Mouse (Mus musculus) bone marrow, adult 2 months (tissue): ENCODE measurements around the gene Mfsd8.
"Not testable (repeated sequence)": the region's sequence is repeated elsewhere in the genome, so short reads cannot be mapped to it uniquely, and the experiment has no call there.

Experiments used
- CTCF ChIP-seq: fragments of 200-500 bp; IDR thresholded peaks from 2 replicates; pipeline ENCODE4 v1.5.1; 2011; ENCODE audit warnings: low read length, control low read depth; ENCODE audit not compliant: control insufficient read depth, insufficient read depth
- POLR2A ChIP-seq: fragments of 200-500 bp; IDR thresholded peaks from 2 replicates; pipeline ENCODE4 v1.6.1; 2011; ENCODE audit warnings: low read depth, mild to moderate bottlenecking, control low read depth, low read length, borderline replicate concordance; ENCODE audit not compliant: control insufficient read depth

DNA sequence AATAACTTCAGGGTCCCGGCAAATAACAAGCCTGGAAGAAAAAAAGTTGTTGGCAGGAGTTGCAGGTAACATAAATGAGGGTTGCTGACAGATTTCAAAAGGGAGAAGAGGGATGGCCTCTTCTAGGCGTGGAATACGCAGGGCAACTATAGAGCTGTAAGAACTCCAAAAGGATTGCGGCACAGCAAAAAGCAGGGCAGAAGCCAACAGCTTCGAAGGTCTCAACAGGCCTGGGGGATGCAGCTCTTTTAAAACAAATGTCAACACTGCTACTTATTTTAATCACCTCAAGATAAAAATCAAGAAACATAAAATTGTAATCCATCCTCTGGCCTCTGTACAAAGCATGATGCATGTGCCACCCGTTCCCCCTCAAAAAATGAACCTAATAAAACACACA lies 1.2 kb downstream of the Mfsd8 start:
- TF ChIP-seq CTCF, POLR2A: not testable (repeated sequence)
